Mouse (Mus musculus) B cell, adult 62 days (primary cell): ENCODE measurements around the gene Thbd. TPM values are rescaled to one million over a fixed set of nuclear protein-coding genes. Genes with fewer than 3 reads are reported as not detected.

Experiments used
- total RNA-seq: library from RNA; stranded (reverse); gene quantifications from 4 replicates; pipeline ENCODE4 v1.2.4, GENCODE M21; 2023

Thbd gene
- 0.94 to 2.0 TPM (median 1.2 TPM) in 4 replicates for total RNA-seq

GRCm38 (mm10) chr2:148407870-148408760 is at the start of gene Thbd:
Gene Thbd, minus strand, starts transcription at chr2:148408188.

DNA sequence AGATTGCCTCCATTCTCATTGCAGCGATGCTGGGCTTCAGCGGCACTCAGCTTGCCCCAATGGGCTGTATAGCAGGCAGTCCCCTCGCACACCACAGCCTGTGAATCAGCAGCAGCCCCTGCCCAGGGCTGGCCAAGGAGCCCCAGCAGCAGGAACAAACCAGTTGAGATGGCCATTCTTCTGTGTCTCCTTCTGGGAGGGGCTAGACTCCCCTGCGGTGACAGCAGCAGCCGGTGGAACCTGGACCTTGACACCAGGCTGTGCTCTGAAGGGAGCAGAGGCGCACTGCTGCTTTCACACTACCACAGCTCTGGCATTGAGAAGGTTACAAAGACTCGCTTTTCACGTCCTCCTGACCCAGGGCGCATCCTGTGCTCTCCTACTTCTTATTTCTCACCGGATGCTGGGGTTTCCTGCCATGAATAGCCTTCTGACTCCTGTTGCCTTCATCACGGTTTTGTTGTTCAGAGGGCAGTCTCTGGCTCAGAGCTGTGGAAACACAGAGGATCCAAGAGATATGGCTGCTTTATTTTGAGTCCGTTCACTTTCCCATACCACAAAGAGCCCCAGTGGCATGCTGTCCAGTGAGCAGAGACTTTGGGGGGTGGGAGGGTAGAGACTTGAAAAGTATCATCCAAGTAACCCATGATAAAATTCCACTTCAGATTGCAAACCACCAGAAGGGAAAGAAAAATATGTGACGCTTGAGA is 35.4 kb upstream of the Thbd start, which contains the start of gene Cd93:
Gene Cd93, minus strand, starts transcription at position 315 of the 710 bp plus-strand sequence.

GRCm38 (mm10) chr2:148395131-148396051 is 12.6 kb downstream of the Thbd start, which contains the start of gene Sstr4:
Gene Sstr4, plus strand, starts transcription at chr2:148395344.

Other genes starting within 250 kb of the Thbd start
- gene Sstr4, start 12.8 kb downstream of the Thbd start, total RNA-seq, result not detected in 4 replicates
- gene Cd93, start 35.4 kb upstream of the Thbd start, total RNA-seq, result 9.3 to 12.5 TPM (median 9.8 TPM) in 4 replicates